Mouse (Mus musculus) hematopoietic stem cell, adult 5-6 weeks (primary cell): ENCODE measurements at regions not wholly inside any gene's neighbourhood (a gene's known extent, or its start where the extent isn't known, plus 50 kb on each side); places are given as distances from the start of the nearest gene placed in this dataset.

ENCODE experiments used
- ATAC-seq, 2 experiments: fragments of 125-278 bp in 1 of 2; replicated peaks in 1 of 2; 2 replicates each; pipeline ENCODE4 v1.8.0; 2016 to 2017; ENCODE audit warnings: inconsistent platforms in 2 of 2, mild to moderate bottlenecking in 2 of 2, moderate number of reproducible peaks in 2 of 2, low read depth in 1 of 2, moderate TSS enrichment in 1 of 2; ENCODE audit not compliant: low FRiP score in 2 of 2, poor library complexity in 2 of 2, severe bottlenecking in 2 of 2, insufficient read depth in 1 of 2, low TSS enrichment in 1 of 2

GRCm38 (mm10) chr15:62435141-62435680, 1409.8 kb downstream of the Gsdmc2 start:
- no peak for ATAC-seq

DNA sequence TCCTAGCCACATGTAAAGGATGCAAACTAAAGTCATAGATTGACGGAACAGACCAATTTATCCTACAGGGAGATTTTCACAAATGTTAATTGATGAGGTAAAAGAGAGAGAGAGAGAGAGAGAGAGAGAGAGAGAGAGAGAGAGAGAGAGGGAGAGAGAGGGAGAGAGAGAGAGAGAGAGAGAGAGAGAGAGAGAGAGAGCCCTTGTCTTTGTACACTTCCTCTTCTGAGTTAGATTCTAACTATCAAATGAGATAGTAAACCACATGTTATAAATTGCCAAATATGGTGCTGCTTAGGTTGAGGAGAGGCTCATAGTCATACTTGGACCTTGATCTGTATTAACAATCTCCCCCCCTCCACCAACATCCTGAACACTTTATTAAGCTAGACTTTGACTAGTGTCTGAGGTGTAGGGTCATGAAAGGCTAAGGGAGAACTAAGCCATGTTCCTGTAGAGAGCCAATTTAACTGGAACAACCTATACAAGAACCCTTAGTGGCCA, 1412.2 kb downstream of the Gsdmc2 start:
- ATAC-seq = no peak

- no peak for ATAC-seq
Observed at GRCm38 (mm10) chr15:62431150-62431678, 1413.8 kb downstream of the Gsdmc2 start.

DNA sequence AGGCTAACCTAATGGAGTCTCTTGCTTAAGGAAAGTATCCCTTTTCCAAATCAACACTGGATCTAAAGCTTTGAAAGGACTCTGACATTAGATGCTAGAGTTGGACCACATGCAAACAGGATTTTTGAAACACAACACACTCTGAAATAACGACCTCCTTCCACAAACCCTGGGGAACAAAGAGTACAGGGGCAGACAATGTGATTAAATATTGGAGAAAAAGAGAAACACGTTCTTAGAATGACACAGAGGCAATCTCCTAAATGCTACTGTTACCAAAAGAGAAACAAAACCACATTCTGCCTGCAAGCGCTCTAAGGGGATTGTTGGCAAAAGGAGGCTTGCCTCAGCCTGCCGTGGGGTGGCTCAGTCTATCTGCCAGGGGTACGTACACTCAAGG, 1422.0 kb downstream of the Gsdmc2 start:
- ATAC-seq = no peak

DNA sequence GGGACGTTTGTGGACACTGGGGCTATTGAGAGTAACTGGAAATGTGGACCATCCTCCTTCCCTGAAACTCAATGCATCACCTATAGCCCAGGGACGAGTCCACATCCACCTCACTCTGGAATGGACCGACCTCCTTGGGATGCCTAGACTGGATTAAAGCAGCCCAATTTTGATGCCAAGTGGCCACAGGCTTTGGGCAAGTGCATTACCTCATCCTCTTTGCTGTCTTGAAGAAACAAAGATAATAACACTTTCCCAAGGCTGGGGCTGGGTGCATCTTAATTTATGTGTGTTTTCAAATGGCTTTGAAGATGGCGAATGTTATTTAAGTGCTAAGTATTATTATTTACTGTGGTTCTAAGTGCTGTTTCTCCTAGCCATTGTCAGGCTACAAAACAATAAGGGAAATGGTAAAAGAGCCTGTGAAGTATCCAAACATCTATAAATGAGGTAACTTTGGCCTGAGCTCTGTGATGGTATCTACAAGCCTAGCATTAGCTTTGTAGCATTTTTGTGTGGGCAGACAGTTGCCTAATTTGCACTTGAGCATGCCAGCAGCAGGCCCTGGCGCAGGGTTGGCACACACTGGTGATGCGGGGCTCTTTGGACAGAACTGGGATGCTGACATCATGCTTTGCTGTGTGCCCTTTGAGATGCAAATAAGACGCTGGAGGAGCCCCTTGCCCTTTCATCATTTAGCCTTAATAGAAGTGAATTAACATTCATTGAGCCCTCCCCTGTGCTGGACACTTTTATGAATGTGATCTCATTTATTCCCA, 1423.7 kb downstream of the Gsdmc2 start:
- ATAC-seq = no peak

DNA sequence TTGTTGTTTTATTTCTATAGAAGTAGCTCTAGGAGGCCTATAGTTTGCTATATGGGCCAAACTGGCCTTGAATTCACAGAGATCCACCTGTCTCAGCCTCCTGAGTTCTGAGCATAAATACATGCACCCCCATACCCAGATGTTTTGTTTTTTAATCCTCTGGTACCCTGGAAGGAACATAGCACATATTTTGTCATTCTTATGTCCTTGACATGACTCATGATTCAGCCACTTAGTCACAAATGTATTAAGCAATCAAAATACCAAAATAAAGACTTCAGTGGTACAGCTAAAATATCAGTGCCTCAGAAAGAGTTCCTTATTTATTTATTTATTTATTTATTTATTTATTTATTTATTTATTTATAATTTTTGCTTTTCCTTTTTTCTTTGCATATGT, 1428.3 kb downstream of the Gsdmc2 start:
- ATAC-seq = no peak

- ATAC-seq = no peak
Observed at GRCm38 (mm10) chr15:62413694-62414093, 1431.3 kb downstream of the Gsdmc2 start.

DNA sequence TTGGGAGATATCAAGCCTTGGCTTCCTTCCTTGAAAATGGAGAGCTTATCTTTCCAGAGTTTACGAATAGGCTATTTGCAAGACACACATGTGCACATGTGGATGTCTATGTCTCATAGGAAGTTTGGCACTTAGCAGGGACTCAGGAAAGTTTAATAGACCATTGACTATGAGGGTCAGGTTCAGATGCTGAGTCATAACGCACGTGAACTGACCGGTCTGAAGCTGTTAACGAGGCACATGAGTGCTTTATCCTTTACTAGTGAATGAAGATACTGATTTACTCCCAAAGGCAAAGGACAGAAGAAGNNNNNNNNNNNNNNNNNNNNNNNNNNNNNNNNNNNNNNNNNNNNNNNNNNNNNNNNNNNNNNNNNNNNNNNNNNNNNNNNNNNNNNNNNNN, 1442.8 kb downstream of the Gsdmc2 start:
- ATAC-seq = no peak

DNA sequence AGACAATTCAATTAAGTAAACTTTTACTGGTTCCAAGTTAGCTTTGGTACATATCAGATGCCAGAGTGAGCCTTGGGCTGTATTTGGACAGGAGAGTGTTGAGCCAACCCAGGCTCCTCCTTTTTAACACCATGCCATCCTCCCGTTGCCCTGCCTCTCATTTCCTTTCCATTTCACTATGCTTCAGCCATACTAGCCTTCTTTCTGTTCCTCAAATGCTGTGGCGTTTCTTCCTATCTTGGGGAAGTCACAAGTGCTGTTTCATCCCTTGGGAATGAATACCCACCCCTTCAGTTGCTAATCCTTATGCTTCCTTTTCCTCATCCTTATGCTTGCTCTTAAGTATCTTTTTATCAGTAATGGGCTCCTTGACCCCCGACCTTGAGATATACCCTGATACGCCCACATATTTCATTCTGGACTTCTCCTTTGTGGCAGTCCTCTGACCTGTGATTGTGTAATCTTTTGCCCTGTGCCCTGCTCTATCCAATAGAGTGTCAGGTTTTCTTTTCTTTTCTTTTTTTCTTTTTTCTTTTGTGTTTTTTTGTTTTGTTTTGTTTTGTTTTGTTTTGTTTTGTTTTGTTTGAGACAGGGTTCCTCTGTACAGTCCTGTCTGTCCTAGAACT, 1443.9 kb downstream of the Gsdmc2 start:
- ATAC-seq = no peak

DNA sequence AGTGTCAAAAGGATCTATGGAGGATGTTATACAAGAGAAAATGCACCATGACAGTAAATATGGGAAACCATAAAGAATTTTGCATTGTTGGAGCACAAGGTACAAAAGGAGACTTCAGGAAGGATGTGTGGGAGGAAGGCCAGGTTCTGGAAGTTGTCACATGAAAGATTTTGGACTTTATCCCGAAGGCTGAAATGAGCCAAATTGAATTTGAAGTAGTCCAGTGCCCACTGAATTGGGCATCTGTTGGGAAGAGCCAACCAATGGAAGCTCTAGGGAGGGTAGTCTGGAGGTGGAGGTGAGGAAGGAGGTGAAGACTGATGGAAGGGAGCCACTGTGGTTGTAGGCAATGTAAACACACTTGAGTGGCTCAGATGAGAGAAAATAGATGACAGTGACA, 1445.6 kb downstream of the Gsdmc2 start:
- ATAC-seq = no peak

DNA sequence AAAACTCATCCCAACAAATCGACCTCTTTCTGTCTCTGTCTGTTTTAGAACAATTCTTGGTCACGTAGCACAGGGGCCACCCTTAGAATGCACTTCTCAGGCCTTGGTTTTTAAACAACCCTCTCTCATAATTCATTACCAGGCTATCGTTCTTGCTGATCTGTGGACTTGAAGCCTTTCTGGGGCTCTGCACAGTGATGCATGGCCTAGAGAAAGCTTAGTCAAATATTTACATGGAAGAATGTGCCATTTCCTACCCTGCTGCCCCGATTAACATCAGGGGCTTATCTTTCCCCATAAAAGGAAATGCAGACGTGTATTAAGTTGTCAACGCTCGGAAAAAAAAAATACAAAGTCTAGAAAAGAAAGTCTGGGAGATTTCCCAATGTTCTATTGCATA, 1448.0 kb downstream of the Gsdmc2 start:
- ATAC-seq = no peak

- no peak for ATAC-seq
Observed at GRCm38 (mm10) chr15:62395377-62395776, 1449.6 kb downstream of the Gsdmc2 start.

GRCm38 (mm10) chr15:62393416-62393815, 1451.6 kb downstream of the Gsdmc2 start:
- ATAC-seq = no peak

DNA sequence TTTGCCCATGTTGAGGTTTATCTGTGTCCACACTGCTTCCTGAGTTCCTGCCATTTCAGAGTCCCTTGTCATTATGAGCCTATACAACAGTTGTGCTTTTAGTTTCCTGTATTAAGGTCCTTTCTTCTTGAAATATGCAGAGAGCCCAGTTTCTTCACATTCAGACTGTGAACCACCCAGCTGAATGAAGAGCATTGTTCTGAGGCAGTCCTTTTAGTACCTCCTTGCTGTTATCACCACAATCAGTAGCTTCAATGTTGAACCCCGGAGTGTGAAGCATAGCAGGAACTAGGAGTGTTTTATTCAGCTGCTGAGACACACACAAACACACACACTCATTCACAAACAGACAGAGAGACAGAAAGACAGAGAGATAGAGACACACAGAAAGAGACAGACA, 1452.1 kb downstream of the Gsdmc2 start:
- ATAC-seq = no peak

DNA sequence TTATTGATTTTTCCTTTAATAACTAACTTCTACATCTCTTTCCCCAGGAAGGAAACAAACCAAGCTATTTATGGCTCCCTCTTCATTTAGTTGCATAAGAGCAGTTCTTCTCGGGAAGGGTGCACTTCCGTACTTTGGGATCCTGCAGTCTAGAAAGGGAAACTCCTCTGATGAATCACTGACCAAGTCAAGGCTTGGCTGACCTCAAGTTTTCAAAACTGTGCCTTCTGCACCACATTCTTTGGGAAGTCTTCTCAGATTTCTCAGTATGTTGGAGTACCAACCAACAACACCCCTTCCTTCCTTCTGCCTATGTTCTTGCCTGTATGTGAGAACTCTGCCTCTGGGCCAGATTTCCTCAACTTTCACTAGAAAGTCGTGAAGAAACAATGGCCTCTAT, 1452.6 kb downstream of the Gsdmc2 start:
- peak in 1 of 2 experiments; percentile 17; a peak in 1 of 4 replicates for ATAC-seq

DNA sequence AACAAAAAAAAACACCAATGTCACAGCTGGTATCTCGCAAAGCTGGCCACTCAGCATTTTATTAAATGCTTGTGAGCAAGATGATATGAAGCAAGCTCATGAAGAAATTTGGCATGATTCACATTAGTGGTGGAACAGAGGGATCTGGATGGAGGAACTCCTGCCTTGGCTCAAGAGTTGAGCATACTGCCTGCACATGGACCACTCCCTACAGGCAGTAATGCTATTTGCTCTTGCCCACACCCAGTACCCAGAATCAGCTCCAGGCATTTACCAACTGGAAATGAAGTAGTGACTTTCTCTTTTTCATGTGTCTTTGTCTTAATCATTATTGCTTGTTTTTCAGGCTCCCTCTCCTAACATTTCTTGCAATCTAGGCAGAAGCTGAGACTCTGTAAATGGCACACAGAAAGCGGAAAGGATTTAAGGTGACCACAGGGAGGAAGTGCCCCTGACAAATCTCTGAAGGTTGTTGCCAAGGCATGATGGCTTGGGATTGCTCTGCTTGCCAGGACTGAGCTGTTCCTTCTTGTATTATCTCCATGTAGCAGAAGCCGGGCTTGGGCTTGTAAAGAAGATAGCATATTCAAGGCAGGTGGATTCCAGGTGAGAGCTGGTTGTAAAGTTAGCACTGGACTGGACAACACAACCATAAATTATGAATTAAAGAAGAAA, 1455.4 kb downstream of the Gsdmc2 start:
- ATAC-seq = no peak

- ATAC-seq = no peak
Observed at GRCm38 (mm10) chr15:62382233-62382632, 1459.4 kb upstream of the A1bg start.

DNA sequence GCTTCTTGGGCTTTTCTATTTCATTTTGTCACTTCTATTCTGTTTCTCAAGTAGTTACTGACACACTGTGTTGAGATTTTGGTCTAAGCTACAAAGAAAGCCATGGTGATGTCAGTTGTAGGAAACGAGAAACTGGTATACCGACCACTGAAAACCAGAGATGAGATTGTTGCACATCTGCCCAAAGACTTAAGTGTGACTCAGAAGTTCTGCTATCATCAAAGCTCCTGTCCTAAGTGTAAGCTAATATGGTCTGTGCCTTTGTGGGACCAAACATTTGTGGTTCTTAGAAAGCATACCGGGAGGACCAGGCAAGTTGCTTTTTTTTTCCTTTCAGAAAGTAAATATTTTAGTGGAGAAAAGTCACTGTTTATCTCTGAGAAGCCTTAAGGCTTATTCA, 1451.8 kb upstream of the A1bg start:
- no peak for ATAC-seq
